Mouse (Mus musculus) CH12.LX (cell line): Measurements from ENCODE around the gene Setmar.

ENCODE experiments used
- CTCF ChIP-seq, 2 experiments: IDR thresholded peaks in 1 of 2; conservative IDR thresholded peaks in 1 of 2; 2 replicates each; pipeline ENCODE4 v1.5.1; 2011 to 2012; ENCODE audit warnings: low read depth in 2 of 2, low read length in 2 of 2, improper control_type of control experiment in 1 of 2, inconsistent platforms in 1 of 2, mild to moderate bottlenecking in 1 of 2, moderate library complexity in 1 of 2
- EP300 ChIP-seq: IDR thresholded peaks from 2 replicates; pipeline ENCODE4 v1.6.1; 2011; ENCODE audit warnings: low read length, improper control_type of control experiment
- HCFC1 ChIP-seq: IDR thresholded peaks from 2 replicates; pipeline ENCODE4 v1.6.1; 2012; ENCODE audit warnings: low read depth, mild to moderate bottlenecking, inconsistent platforms, low read length, improper control_type of control experiment
- POLR2A ChIP-seq: IDR thresholded peaks from 2 replicates; pipeline ENCODE4 v1.6.1; 2011; ENCODE audit warnings: low read depth, mild to moderate bottlenecking, improper control_type of control experiment, low read length
- TCF12 ChIP-seq: IDR thresholded peaks from 2 replicates; pipeline ENCODE4 v1.6.1; 2014; ENCODE audit warnings: low read depth, mild to moderate bottlenecking, inconsistent platforms, low read length, improper control_type of control experiment

DNA sequence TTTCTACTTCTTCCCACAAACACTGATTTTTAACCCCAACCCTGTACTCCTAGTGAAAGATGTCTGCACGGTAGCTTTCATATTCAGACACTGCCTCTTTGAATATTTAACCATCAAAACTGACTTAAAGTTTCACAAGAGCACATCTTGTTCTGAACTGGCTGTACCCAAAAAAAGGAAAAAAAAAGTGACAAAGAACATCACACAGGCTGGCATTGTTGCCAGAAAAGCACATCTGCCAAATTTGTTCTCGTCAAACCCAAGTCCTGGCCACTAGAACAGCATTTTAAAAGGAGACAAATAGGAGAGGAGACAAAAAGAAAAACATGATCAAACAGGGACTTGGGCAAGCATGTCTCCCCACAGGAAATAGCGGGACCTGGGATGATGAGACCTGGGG lies 28.6 kb downstream of the Setmar start:
- TF ChIP-seq TCF12 = no peak
- TF ChIP-seq POLR2A = no peak
- TF ChIP-seq EP300 = no peak
- TF ChIP-seq CTCF (conservative IDR thresholded peaks at IDR 0.05 in 1 of 2, IDR thresholded peaks at IDR 0.05 in 1 of 2; ENCODE audit: low read depth in 2 of 2, low read length in 2 of 2) = no peak
- no peak for TF ChIP-seq HCFC1
